17 mouse cellular contexts compared by ENCODE assay signal in genomic region chr1:86269190-86269508, GRCm38 (mm10). TPM values are rescaled to one million over a fixed set of nuclear protein-coding genes. Genes with fewer than 3 reads are reported as not detected.
DNase-seq lines count a peak whose midpoint lies in the region; ATAC-seq and TF ChIP-seq lines count a peak whose summit lies in the region.
"Had no signal": no experiment of that assay in that cellular context is flagged by ENCODE, and none has a peak within 500 bp of the region (broad histone marks: within the 10 kb centered on the region; RNA-seq: fewer than 3 reads in every experiment).

No protein-coding gene starts in this region.

- WGBS in liver, embryonic 11.5 days: 62% methylated on average over 4 of the region's 4 CpGs
- 47% methylated on average over 4 of the region's 4 CpGs for WGBS in liver, embryonic 13.5 days (ENCODE audit: insufficient replicate concordance)
- WGBS in stomach, postnatal 0 days: 68% methylated on average over 4 of the region's 4 CpGs
- WGBS in midbrain, embryonic 14.5 days: 89% methylated on average over 4 of the region's 4 CpGs

- no peak overlapping the region for H3K4me3 ChIP-seq in liver, embryonic 11.5 days (ENCODE audit: low read depth, low read length)
- H3K4me3 ChIP-seq in liver, embryonic 13.5 days (replicated peaks): no peak overlapping the region
- no peak overlapping the region for H3K4me3 ChIP-seq in stomach, postnatal 0 days (ENCODE audit: low read depth, low read length)
- H3K4me3 ChIP-seq in midbrain, embryonic 14.5 days (replicated peaks; ENCODE audit: low read depth, low read length): no peak overlapping the region
- H3K4me3 ChIP-seq: erythroblast, embryonic 14.5 days; forebrain, embryonic 15.5 days; gastrocnemius, adult 2 months; heart, adult 2 months; midbrain, embryonic 15.5 days had no signal

- H3K27ac ChIP-seq in liver, embryonic 11.5 days (ENCODE audit: low read depth, low read length): peak overlapping the region; percentile 45
- peak overlapping the region; percentile 70 for H3K27ac ChIP-seq in liver, embryonic 13.5 days
- H3K27ac ChIP-seq in stomach, postnatal 0 days (replicated peaks): no peak overlapping the region
- H3K27ac ChIP-seq in midbrain, embryonic 14.5 days (replicated peaks; ENCODE audit: low read depth, low read length): no peak overlapping the region
- H3K27ac ChIP-seq: forebrain, embryonic 15.5 days; gastrocnemius, adult 2 months; heart, adult 2 months; midbrain, embryonic 15.5 days had no signal

- TF ChIP-seq CTCF in stomach, postnatal 0 days (IDR thresholded peaks at IDR 0.05; ENCODE audit: low read depth): no peak

- no peak for DNase-seq in liver, embryonic 11.5 days (ENCODE audit: low spot score)
- no peak for DNase-seq in liver
- DNase-seq in liver, embryonic 13.5 days: no peak
- no peak for DNase-seq in stomach, postnatal 0 days (ENCODE audit: low spot score)
- DNase-seq in cerebellum, adult 9-11 months: no peak
- no peak for DNase-seq in midbrain, embryonic 14.5 days
- DNase-seq: adrenal gland, adult 8-10 months; cerebellum, adult 11 months; gastrocnemius, adult 2 months; heart, adult 2 months; lung, postnatal 4 days had no signal

- no peaks in the 10 kb centered on the region for H3K27me3 ChIP-seq in liver, embryonic 11.5 days (replicated peaks; ENCODE audit: control insufficient read depth, insufficient read depth, low read length)
- no peaks in the 10 kb centered on the region for H3K27me3 ChIP-seq in liver, embryonic 13.5 days
- no peaks in the 10 kb centered on the region for H3K27me3 ChIP-seq in stomach, postnatal 0 days (ENCODE audit: control insufficient read depth, insufficient read depth, low read length)
- no peaks in the 10 kb centered on the region for H3K27me3 ChIP-seq in midbrain, embryonic 14.5 days (ENCODE audit: control insufficient read depth, insufficient read depth, low read length)
- H3K27me3 ChIP-seq: forebrain, embryonic 15.5 days; midbrain, embryonic 15.5 days had no signal

- no peak for TF ChIP-seq EP300 in stomach, postnatal 0 days (optimal IDR thresholded peaks at IDR 0.05)

- H3K4me2 ChIP-seq in liver, embryonic 11.5 days: no peak overlapping the region
- no peak overlapping the region for H3K4me2 ChIP-seq in liver, embryonic 13.5 days
- H3K4me2 ChIP-seq in stomach, postnatal 0 days (replicated peaks; ENCODE audit: low read depth): no peak overlapping the region
- H3K4me2 ChIP-seq in midbrain, embryonic 14.5 days (ENCODE audit: low read length): no peak overlapping the region
- H3K4me2 ChIP-seq: forebrain, embryonic 15.5 days; midbrain, embryonic 15.5 days had no signal

- ATAC-seq in liver, embryonic 11.5 days (replicated peaks; ENCODE audit: low FRiP score): no peak; the same call in 1 of the 2 replicates
- ATAC-seq in erythroid progenitor cell, adult 5-6 weeks (replicated peaks; ENCODE audit: low FRiP score, poor library complexity, severe bottlenecking): peak; percentile 20; the same call in 1 of the 2 replicates
- no peak; the same call in 1 of the 2 replicates for ATAC-seq in liver, embryonic 13.5 days (ENCODE audit: low read depth)
- peak; percentile 30; the same call in 1 of the 2 replicates for ATAC-seq in stomach, postnatal 0 days (ENCODE audit: low FRiP score, low TSS enrichment)
- no peak for ATAC-seq in midbrain, embryonic 14.5 days (ENCODE audit: low FRiP score, low TSS enrichment)
- ATAC-seq: forebrain, embryonic 15.5 days; inflammation-experienced regulatory T-cells, adult 6 months; midbrain, embryonic 15.5 days had no signal

- no peaks in the 10 kb centered on the region for H3K9me3 ChIP-seq in liver, embryonic 11.5 days (ENCODE audit: control insufficient read depth, low read length)
- H3K9me3 ChIP-seq in liver, embryonic 13.5 days (replicated peaks): no peaks in the 10 kb centered on the region
- H3K9me3 ChIP-seq in stomach, postnatal 0 days (ENCODE audit: control insufficient read depth, low read length): no peaks in the 10 kb centered on the region
- H3K9me3 ChIP-seq in midbrain, embryonic 14.5 days (ENCODE audit: control insufficient read depth, low read length): no peaks in the 10 kb centered on the region
- H3K9me3 ChIP-seq: forebrain, embryonic 15.5 days; midbrain, embryonic 15.5 days had no signal

- H3K36me3 ChIP-seq in liver, embryonic 11.5 days (ENCODE audit: control insufficient read depth, insufficient read depth, low read length): no peaks in the 10 kb centered on the region
- H3K36me3 ChIP-seq in liver, embryonic 13.5 days: no peaks in the 10 kb centered on the region
- H3K36me3 ChIP-seq in stomach, postnatal 0 days (ENCODE audit: control insufficient read depth, insufficient read depth, low read length): no peaks in the 10 kb centered on the region
- no peaks in the 10 kb centered on the region for H3K36me3 ChIP-seq in midbrain, embryonic 14.5 days (ENCODE audit: control insufficient read depth, insufficient read depth, low read length)
- H3K36me3 ChIP-seq: forebrain, embryonic 15.5 days; midbrain, embryonic 15.5 days had no signal

- peaks cover 14% of the 10 kb centered on the region for H3K4me1 ChIP-seq in liver, embryonic 11.5 days (replicated peaks; ENCODE audit: control insufficient read depth, insufficient read depth, low read length)
- H3K4me1 ChIP-seq in liver, embryonic 13.5 days (replicated peaks): peaks cover 45% of the 10 kb centered on the region
- 0 out of 2 replicates have a peak, but pooled peaks cover 3% of the 10 kb centered on the region for H3K4me1 ChIP-seq in stomach, postnatal 0 days (replicated peaks; ENCODE audit: control insufficient read depth, insufficient read depth)
- no peaks in the 10 kb centered on the region for H3K4me1 ChIP-seq in midbrain, embryonic 14.5 days (ENCODE audit: control insufficient read depth, insufficient read depth, low read length)
- H3K4me1 ChIP-seq: forebrain, embryonic 15.5 days; midbrain, embryonic 15.5 days had no signal

- no peak overlapping the region for H3K9ac ChIP-seq in liver, embryonic 11.5 days (ENCODE audit: low read depth, low read length)
- H3K9ac ChIP-seq in liver, embryonic 13.5 days: 0 out of 2 replicates have a peak overlapping the region, but pooled peaks have one; percentile 36
- H3K9ac ChIP-seq in stomach, postnatal 0 days (ENCODE audit: low read length): no peak overlapping the region
- H3K9ac ChIP-seq in midbrain, embryonic 14.5 days (replicated peaks; ENCODE audit: low read length): no peak overlapping the region
- H3K9ac ChIP-seq: forebrain, embryonic 15.5 days; midbrain, embryonic 15.5 days had no signal

RNA-seq across cellular contexts. Expression of gene B3gnt7, which starts 33.5 kb away (rescaled TPM):
- polyA plus RNA-seq in liver, embryonic 11.5 days (2014; fragmentation: Nextera tagmentation; extraction: Ambion mirVana): 8.9 TPM in 2 replicates
- total RNA-seq in erythroid progenitor cell, adult 5-6 weeks (2015; ENCODE audit: low replicate concordance): 1.4 TPM in 1 of 2 replicates, not detected in the other
- total RNA-seq in erythroid progenitor cell, adult 5-6 weeks (2017; ENCODE audit: low replicate concordance): not detected in 2 replicates
- 2.4 and 3.2 TPM in 2 replicates for polyA plus RNA-seq in liver, embryonic 13.5 days (2015; fragmentation: Nextera tagmentation; extraction: Ambion mirVana)
- 9.3 and 10.9 TPM in 2 replicates for polyA plus RNA-seq in stomach, postnatal 0 days (2015; fragmentation: Nextera tagmentation; extraction: Ambion mirVana)
- 5.9 and 7.0 TPM in 2 replicates for polyA plus RNA-seq in midbrain, embryonic 14.5 days (2014; fragmentation: Nextera tagmentation; extraction: Ambion mirVana)
- total RNA-seq: gastrocnemius, adult 2 months; liver, adult 2 months had no signal
- polyA plus RNA-seq: inflammation-experienced regulatory T-cells, adult 6 months had no signal

Comparison
In these comparisons a context has a peak if more than half of its experiments do, and no peak if none do; other contexts are left out.
1. ATAC-seq: peak in erythroid progenitor cell, adult 5-6 weeks (single experiment) and stomach, postnatal 0 days (single experiment); none in liver, embryonic 11.5 days (single experiment), liver, embryonic 13.5 days (single experiment) and midbrain, embryonic 14.5 days (single experiment).
2. H3K27ac ChIP-seq: peak in liver, embryonic 11.5 days (single experiment) and liver, embryonic 13.5 days (single experiment); none in stomach, postnatal 0 days (single experiment) and midbrain, embryonic 14.5 days (single experiment).